Comparison of ENCODE assay signal across 15 mouse cellular contexts in the genomic region with DNA sequence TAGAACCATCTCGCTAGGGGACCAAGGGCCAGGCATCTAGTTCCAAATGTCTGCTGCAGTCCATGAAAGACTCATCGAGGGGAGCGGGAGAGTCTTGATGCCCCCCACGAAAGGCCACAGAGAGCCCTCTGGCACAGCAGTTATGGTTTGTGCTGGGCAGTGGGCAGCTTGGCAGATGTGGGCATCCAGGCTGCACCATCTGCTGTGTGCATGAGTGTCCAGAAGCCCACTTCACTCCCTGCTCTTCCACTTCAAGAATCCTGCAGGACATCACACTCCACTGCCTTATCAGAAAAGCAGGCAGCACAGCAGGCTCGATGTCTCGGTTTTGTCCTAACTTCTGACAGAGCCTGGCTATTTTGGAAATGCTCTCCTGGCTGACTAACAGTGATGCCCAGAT.
"Had no signal": no experiment of that assay in that cellular context is flagged by ENCODE, and none has a peak within 500 bp of the region (broad histone marks: within the 10 kb centered on the region; RNA-seq: fewer than 3 reads in every experiment).

No protein-coding gene starts in this region.

- H3K9me3 ChIP-seq: neural tube, embryonic 15.5 days; stomach, embryonic 15.5 days had no signal

- H3K27me3 ChIP-seq: neural tube, embryonic 15.5 days; stomach, embryonic 15.5 days had no signal

- H3K36me3 ChIP-seq: neural tube, embryonic 15.5 days; stomach, embryonic 15.5 days had no signal

- H3K27ac ChIP-seq: neural tube, embryonic 15.5 days; stomach, embryonic 15.5 days; stomach, postnatal 0 days had no signal

- H3K4me2 ChIP-seq: neural tube, embryonic 15.5 days; stomach, embryonic 15.5 days had no signal

- H3K4me3 ChIP-seq: neural tube, embryonic 15.5 days; stomach, embryonic 15.5 days had no signal

- H3K9ac ChIP-seq: neural tube, embryonic 15.5 days; stomach, embryonic 15.5 days had no signal

- H3K4me1 ChIP-seq: neural tube, embryonic 15.5 days; stomach, embryonic 15.5 days had no signal

- DNase-seq: retina, postnatal 1 day; right cerebral cortex, adult 18-20 months; right cerebral cortex, postnatal 14 days; right cerebral cortex, postnatal 25 days; right cerebral cortex, postnatal 4 days; spleen, adult 18-20 months; thymus, adult 18-20 months; thymus, adult 2 months; thymus, postnatal 14 days; thymus, postnatal 25 days; thymus, postnatal 36 days; thymus, postnatal 4 days had no signal
